Mouse (Mus musculus) midbrain, embryonic 12.5 days (tissue): ENCODE results near the gene Cda. TPM values are rescaled to one million over a fixed set of nuclear protein-coding genes. Genes with fewer than 3 reads are reported as not detected.

Experiments
- ATAC-seq: fragments of 200-750 bp; cut with Nextera tagmentation; 2 replicates; pipeline ENCODE4 v1.8.0; 2017; ENCODE audit warnings: low read depth, moderate TSS enrichment, moderate library complexity; ENCODE audit not compliant: low FRiP score
- H3K27ac ChIP-seq: fragments of 300-500 bp; sonication (generic); replicated peaks from 2 replicates; pipeline ENCODE4 v1.5.1; 2016; ENCODE audit warnings: mild to moderate bottlenecking
- H3K27me3 ChIP-seq: fragments of 300-500 bp; sonication (generic); 2 replicates; pipeline ENCODE4 v1.6.1; 2016; ENCODE audit warnings: mild to moderate bottlenecking
- H3K36me3 ChIP-seq: fragments of 300-500 bp; sonication (generic); 2 replicates; pipeline ENCODE4 v1.6.1; 2016
- H3K4me1 ChIP-seq: fragments of 300-500 bp; sonication (generic); 2 replicates; pipeline ENCODE4 v1.6.1; 2016
- H3K4me2 ChIP-seq: fragments of 300-500 bp; sonication (generic); replicated peaks from 2 replicates; pipeline ENCODE4 v1.6.1; 2016; ENCODE audit warnings: mild to moderate bottlenecking, moderate library complexity
- H3K4me3 ChIP-seq: fragments of 300-500 bp; sonication (generic); 2 replicates; pipeline ENCODE4 v1.5.1; 2016; ENCODE audit warnings: mild to moderate bottlenecking
- H3K9ac ChIP-seq: fragments of 300-500 bp; sonication (generic); replicated peaks from 2 replicates; pipeline ENCODE4 v1.6.1; 2016; ENCODE audit warnings: mild to moderate bottlenecking, moderate library complexity
- H3K9me3 ChIP-seq: fragments of 300-500 bp; sonication (generic); 2 replicates; pipeline ENCODE4 v1.6.1; 2016; ENCODE audit warnings: mild to moderate bottlenecking
- WGBS: fragments of 180-500 bp; shearing (Covaris S2); methylation state at CpG from one replicate; pipeline ENCODE4 v1.1.7; 2016; 5-methylcytosine and 5-hydroxymethylcytosine counted together
- polyA plus RNA-seq: library from polyadenylated mRNA; unstranded; fragments of >200 nt; fragmentation: Nextera tagmentation; extraction: Ambion mirVana; gene quantifications from 2 replicates; pipeline ENCODE4 v1.2.1, GENCODE M21; 2016

The Cda gene
- polyA plus RNA-seq, 1 experiment from 2014 or later: 1.8 TPM

DNA sequence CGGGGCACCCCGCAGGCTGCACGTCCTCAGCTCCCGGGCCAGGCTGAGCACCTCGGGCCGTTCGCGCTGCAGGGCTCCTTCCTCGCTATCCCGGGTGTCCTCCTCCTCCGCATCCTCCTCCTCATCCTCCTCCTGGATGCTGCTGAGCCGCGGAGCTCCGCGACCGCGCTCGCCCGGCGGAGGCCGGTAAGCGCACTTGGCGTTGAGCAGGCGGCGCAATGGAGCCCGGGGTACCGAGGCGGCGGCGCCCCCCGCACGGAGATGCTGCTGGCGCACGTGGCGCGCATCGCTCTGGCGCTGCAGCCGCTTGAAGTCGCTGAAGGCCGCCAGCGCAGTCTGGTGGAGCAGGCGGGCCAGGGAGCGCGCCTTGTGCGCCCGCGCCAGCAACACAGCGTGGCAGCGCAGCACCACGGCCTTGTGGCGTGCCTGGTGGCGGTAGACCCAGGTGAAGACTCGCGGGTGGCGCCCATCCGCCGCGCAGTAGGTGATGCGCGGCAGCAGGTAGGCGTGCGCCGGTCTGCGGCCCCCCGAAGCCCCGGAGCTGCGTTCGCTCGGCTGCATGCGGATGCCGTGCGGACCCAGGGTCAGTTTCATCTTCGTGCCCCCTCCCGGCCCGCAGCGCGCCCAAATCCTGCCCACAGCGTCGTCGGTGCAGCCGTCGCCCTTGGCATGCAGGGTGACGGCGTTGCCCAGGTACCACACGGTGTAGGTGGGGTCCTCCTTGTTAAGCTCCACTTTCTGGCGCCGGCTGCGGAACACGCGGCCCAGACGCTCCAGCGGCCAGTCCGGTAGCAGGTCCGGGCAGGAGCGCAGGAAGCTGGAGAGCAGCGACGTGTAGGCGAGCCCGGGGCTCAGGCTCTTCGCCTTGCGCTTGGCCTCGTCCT, 27.5 kb upstream of the Cda start:
- Histone ChIP-seq H3K9me3 (no peaks in the 10 kb centered on the region), H3K27me3 (peaks cover 84% of the 10 kb centered on the region), H3K9ac (no peak overlapping the region), H3K36me3 (no peaks in the 10 kb centered on the region), H3K4me3 (peak overlapping the region; percentile 40), H3K4me2 (peak overlapping the region; percentile 55), H3K27ac (no peak overlapping the region), H3K4me1 (peaks cover 17% of the 10 kb centered on the region)
- no peak for ATAC-seq
- under 1% methylated on average over 99 of the region's 103 CpGs for WGBS

DNA sequence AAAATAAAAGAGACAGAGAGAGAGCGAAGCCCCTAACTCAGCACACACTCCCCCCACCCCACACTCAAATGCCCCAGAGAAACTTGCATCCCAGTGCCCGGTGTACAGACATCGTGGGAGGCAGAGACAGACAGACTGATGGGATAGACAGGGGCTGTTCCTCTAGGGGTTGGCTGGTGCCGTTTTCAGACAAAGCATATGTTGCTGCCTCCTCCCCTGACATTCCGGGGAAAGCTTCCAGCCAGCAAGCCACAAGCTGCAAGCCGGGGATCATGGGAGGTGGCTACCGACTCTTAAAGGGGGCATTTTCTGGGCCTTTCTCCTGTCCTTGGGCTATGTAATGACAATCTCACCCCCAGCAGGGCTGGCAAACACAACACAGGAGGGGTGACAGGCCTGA, 25.9 kb upstream of the Cda start:
- no peaks in the 10 kb centered on the region for H3K36me3 ChIP-seq
- no peak overlapping the region for H3K27ac ChIP-seq
- H3K4me3 ChIP-seq: no peak overlapping the region
- H3K4me2 ChIP-seq: no peak overlapping the region
- peaks cover 17% of the 10 kb centered on the region for H3K4me1 ChIP-seq
- H3K9ac ChIP-seq: no peak overlapping the region
- 59% methylated on average over 7 of the region's 7 CpGs for WGBS
- H3K27me3 ChIP-seq: peaks cover 82% of the 10 kb centered on the region
- no peak for ATAC-seq
- H3K9me3 ChIP-seq: no peaks in the 10 kb centered on the region

GRCm38 (mm10) chr4:138383789-138384188, 16.0 kb upstream of the Cda start:
- Histone ChIP-seq H3K36me3 (no peaks in the 10 kb centered on the region), H3K4me2 (no peak overlapping the region), H3K9me3 (no peaks in the 10 kb centered on the region), H3K27ac (no peak overlapping the region), H3K4me3 (no peak overlapping the region), H3K9ac (no peak overlapping the region), H3K27me3 (peaks cover 5% of the 10 kb centered on the region), H3K4me1 (peaks cover 10% of the 10 kb centered on the region)
- ATAC-seq: no peak
- 49% methylated on average over 4 of the region's 4 CpGs for WGBS

- no peak overlapping the region for H3K27ac ChIP-seq
- H3K9me3 ChIP-seq: no peaks in the 10 kb centered on the region
- no peak overlapping the region for H3K4me3 ChIP-seq
- no peak overlapping the region for H3K4me2 ChIP-seq
- H3K4me1 ChIP-seq: peaks cover 10% of the 10 kb centered on the region
- 81% methylated on average over 6 of the region's 6 CpGs for WGBS
- no peak overlapping the region for H3K9ac ChIP-seq
- H3K27me3 ChIP-seq: peaks cover 5% of the 10 kb centered on the region
- H3K36me3 ChIP-seq: no peaks in the 10 kb centered on the region
- ATAC-seq: no peak
Observed at GRCm38 (mm10) chr4:138382462-138382861, 14.7 kb upstream of the Cda start.

DNA sequence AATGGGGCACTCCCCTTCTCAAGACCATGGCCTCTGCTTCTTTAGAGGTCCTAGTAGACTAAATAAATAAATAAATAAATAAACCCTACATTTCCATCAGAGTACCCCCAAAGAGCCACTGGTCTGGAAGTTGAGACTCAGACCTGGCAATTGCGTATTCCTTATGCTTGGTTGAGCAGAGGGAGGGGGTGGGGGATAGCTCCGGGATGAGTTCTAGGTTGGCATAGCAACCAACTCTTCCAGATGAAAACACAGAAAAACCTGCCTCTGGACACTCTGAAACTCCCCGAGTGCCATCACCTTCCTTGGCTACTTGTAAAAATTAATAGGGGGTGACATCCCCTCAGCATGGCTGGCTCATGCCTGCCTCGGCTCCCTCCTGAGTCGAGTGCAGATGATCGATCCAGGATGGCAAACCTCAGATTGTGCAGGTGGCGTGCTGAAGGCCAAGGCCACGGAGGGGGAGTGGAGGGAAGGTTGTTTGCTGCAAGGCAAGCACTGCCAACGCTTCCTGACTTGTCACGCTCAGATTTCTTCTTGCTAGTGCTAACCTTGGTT, 12.4 kb upstream of the Cda start:
- Histone ChIP-seq H3K36me3 (no peaks in the 10 kb centered on the region), H3K9ac (no peak overlapping the region), H3K27ac (peak overlapping the region; percentile 35; the same call in 1 of the 2 replicates), H3K4me1 (peaks cover 10% of the 10 kb centered on the region), H3K4me2 (no peak overlapping the region), H3K4me3 (no peak overlapping the region), H3K9me3 (no peaks in the 10 kb centered on the region), H3K27me3 (peaks cover 5% of the 10 kb centered on the region)
- ATAC-seq: no peak
- 33% methylated on average over 10 of the region's 10 CpGs for WGBS

- WGBS: 51% methylated on average over 14 of the region's 14 CpGs
- no peaks in the 10 kb centered on the region for H3K9me3 ChIP-seq
- H3K4me1 ChIP-seq: peaks cover 10% of the 10 kb centered on the region
- H3K4me3 ChIP-seq: no peak overlapping the region
- H3K27me3 ChIP-seq: peaks cover 5% of the 10 kb centered on the region
- peak overlapping the region; percentile 35 for H3K27ac ChIP-seq
- peak; percentile 23; the same call in 1 of the 2 replicates for ATAC-seq
- 0 out of 2 replicates have a peak overlapping the region, but pooled peaks have one; percentile 37 for H3K9ac ChIP-seq
- no peak overlapping the region for H3K4me2 ChIP-seq
- H3K36me3 ChIP-seq: no peaks in the 10 kb centered on the region
Observed at GRCm38 (mm10) chr4:138379091-138379840, 11.5 kb upstream of the Cda start.

GRCm38 (mm10) chr4:138377526-138377925, 9.7 kb upstream of the Cda start:
- no peaks in the 10 kb centered on the region for H3K9me3 ChIP-seq
- WGBS: 44% methylated on average over 6 of the region's 6 CpGs
- no peak for ATAC-seq
- no peak overlapping the region for H3K4me3 ChIP-seq
- H3K4me1 ChIP-seq: peaks cover 10% of the 10 kb centered on the region
- no peak overlapping the region for H3K4me2 ChIP-seq
- no peak overlapping the region for H3K27ac ChIP-seq
- peaks cover 5% of the 10 kb centered on the region; the same call in 1 of the 2 replicates for H3K27me3 ChIP-seq
- H3K9ac ChIP-seq: no peak overlapping the region
- H3K36me3 ChIP-seq: no peaks in the 10 kb centered on the region

DNA sequence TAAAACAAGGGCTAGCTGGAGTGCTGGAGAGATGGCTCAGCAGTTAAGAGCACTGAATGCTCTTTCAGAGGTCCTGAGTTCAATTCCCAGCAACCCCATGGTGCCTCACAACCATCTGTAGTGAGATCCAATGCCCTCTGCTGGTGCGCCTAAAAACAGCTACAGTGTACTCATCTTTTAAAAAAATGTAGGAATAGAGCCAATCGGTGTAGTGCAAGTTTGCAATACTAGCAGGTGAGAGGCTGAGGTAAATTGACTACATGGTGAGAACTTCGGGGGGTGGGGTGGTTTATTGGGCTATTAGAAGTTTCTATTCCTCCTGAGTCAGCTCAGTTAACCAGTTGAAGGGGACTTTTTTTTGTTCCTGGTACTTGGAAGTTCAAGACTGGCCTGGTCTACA, 7.3 kb upstream of the Cda start:
- Histone ChIP-seq H3K9me3 (no peaks in the 10 kb centered on the region), H3K27ac (no peak overlapping the region), H3K4me3 (no peak overlapping the region), H3K36me3 (no peaks in the 10 kb centered on the region), H3K4me1 (peaks cover 6% of the 10 kb centered on the region), H3K9ac (no peak overlapping the region), H3K4me2 (no peak overlapping the region), H3K27me3 (no peaks in the 10 kb centered on the region)
- 84% methylated on average over 3 of the region's 3 CpGs for WGBS
- ATAC-seq: no peak

GRCm38 (mm10) chr4:138370996-138371516, 3.3 kb upstream of the Cda start:
- ATAC-seq: no peak
- no peaks in the 10 kb centered on the region for H3K36me3 ChIP-seq
- H3K4me1 ChIP-seq: peaks cover 12% of the 10 kb centered on the region
- H3K27ac ChIP-seq: no peak overlapping the region
- no peak overlapping the region for H3K9ac ChIP-seq
- H3K27me3 ChIP-seq: peaks cover 33% of the 10 kb centered on the region
- 81% methylated on average over 5 of the region's 5 CpGs for WGBS
- H3K4me3 ChIP-seq: no peak overlapping the region
- no peaks in the 10 kb centered on the region for H3K9me3 ChIP-seq
- H3K4me2 ChIP-seq: no peak overlapping the region

GRCm38 (mm10) chr4:138368498-138369260, 887 bp upstream of the Cda start:
- Histone ChIP-seq H3K4me1 (peaks cover 12% of the 10 kb centered on the region), H3K36me3 (no peaks in the 10 kb centered on the region), H3K4me3 (no peak overlapping the region), H3K9me3 (no peaks in the 10 kb centered on the region), H3K4me2 (no peak overlapping the region), H3K9ac (no peak overlapping the region), H3K27me3 (peaks cover 41% of the 10 kb centered on the region), H3K27ac (no peak overlapping the region)
- WGBS: 87% methylated on average over 12 of the region's 12 CpGs
- no peak for ATAC-seq

GRCm38 (mm10) chr4:138366561-138366960, 1.2 kb downstream of the Cda start:
- Histone ChIP-seq H3K9ac (no peak overlapping the region), H3K4me2 (no peak overlapping the region), H3K4me1 (peaks cover 15% of the 10 kb centered on the region), H3K27me3 (peaks cover 45% of the 10 kb centered on the region), H3K4me3 (no peak overlapping the region), H3K27ac (no peak overlapping the region), H3K36me3 (no peaks in the 10 kb centered on the region), H3K9me3 (no peaks in the 10 kb centered on the region)
- no peak for ATAC-seq
- WGBS: 77% methylated on average over 2 of the region's 2 CpGs
